Mouse (Mus musculus): ENCODE measurements at regions not wholly inside any gene's neighbourhood (a gene's known extent, or its start where the extent isn't known, plus 50 kb on each side); places are given as distances from the start of the nearest gene placed in this dataset.
"Not testable (repeated sequence)": the region's sequence is repeated elsewhere in the genome, so short reads cannot be mapped to it uniquely, and the experiment has no call there.

DNA sequence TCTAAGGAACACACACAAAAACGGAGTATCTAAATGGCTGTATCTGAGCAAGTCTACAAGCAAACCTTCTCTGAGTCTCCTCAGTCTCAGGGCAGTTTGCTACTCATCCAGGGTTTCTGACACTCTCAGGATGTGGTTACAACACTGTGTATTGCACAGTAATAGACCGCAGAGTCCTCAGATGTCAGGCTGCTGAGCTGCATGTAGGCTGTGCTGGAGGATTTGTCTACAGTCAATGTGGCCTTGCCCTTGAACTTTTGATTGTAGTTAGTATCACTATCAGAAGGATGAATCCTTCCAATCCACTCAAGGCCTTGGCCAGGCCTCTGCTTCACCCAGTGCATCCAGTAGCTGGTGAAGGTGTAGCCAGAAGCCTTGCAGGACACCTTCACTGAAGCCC lies 245.0 kb upstream of the Zfp386 start:
- not testable (repeated sequence) for TF ChIP-seq CTCF (conservative IDR thresholded peaks at IDR 0.05; ENCODE audit: insufficient read depth, insufficient read length, low read depth, low read length); POLR2A (IDR thresholded peaks at IDR 0.05; ENCODE audit: low read depth, low read length)

Data from kidney, adult 2 months (tissue).